Mouse (Mus musculus) liver, embryonic 11.5 days (tissue): ENCODE measurements around the gene Slc22a8. TPM values are rescaled to one million over a fixed set of nuclear protein-coding genes. Genes with fewer than 3 reads are reported as not detected.

ENCODE experiments used
- ATAC-seq: fragments of 200-750 bp; cut with Nextera tagmentation; replicated peaks from 2 replicates; pipeline ENCODE4 v1.8.0; 2017; ENCODE audit warnings: moderate number of reproducible peaks, mild to moderate bottlenecking, moderate TSS enrichment, moderate library complexity; ENCODE audit not compliant: low FRiP score
- DNase-seq: peaks from one replicate; pipeline ENCODE4 v3.0.0-alpha.2; 2017; ENCODE audit warnings: low spot score
- H3K27ac ChIP-seq: fragments of 300-500 bp; sonication (generic); 2 replicates; pipeline ENCODE4 v1.5.1; 2014; ENCODE audit warnings: mild to moderate bottlenecking, low read depth, low read length, control low read depth
- H3K27me3 ChIP-seq: fragments of 300-500 bp; sonication (generic); replicated peaks from 2 replicates; pipeline ENCODE4 v1.6.1; 2014; ENCODE audit warnings: low read length, mixed read lengths; ENCODE audit not compliant: control insufficient read depth, insufficient read depth
- H3K36me3 ChIP-seq: fragments of 300-500 bp; sonication (generic); 2 replicates; pipeline ENCODE4 v1.6.1; 2014; ENCODE audit warnings: mild to moderate bottlenecking, low read length, moderate library complexity, mixed read lengths; ENCODE audit not compliant: control insufficient read depth, insufficient read depth
- H3K4me1 ChIP-seq: fragments of 300-500 bp; sonication (generic); replicated peaks from 2 replicates; pipeline ENCODE4 v1.6.1; 2014; ENCODE audit warnings: low read length, mixed read lengths; ENCODE audit not compliant: control insufficient read depth, insufficient read depth
- H3K4me2 ChIP-seq: fragments of 300-500 bp; sonication (generic); 2 replicates; pipeline ENCODE4 v1.6.1; 2014; ENCODE audit warnings: mild to moderate bottlenecking, control low read depth, moderate library complexity
- H3K4me3 ChIP-seq: fragments of 300-500 bp; sonication (generic); 2 replicates; pipeline ENCODE4 v1.5.1; 2014; ENCODE audit warnings: low read depth, low read length, control low read depth
- H3K9ac ChIP-seq: fragments of 300-500 bp; sonication (generic); 2 replicates; pipeline ENCODE4 v1.6.1; 2014; ENCODE audit warnings: low read depth, low read length, control low read depth
- H3K9me3 ChIP-seq: fragments of 300-500 bp; sonication (generic); 2 replicates; pipeline ENCODE4 v1.6.1; 2016; ENCODE audit warnings: low read length, inconsistent platforms, mixed read lengths; ENCODE audit not compliant: control insufficient read depth
- WGBS: fragments of 180-500 bp; shearing (Covaris S2); extraction: QIAGEN DNeasy Blood & Tissue Kit; methylation state at CpG from one replicate; pipeline ENCODE4 v1.1.7; 2014; 5-methylcytosine and 5-hydroxymethylcytosine counted together
- polyA plus RNA-seq: library from polyadenylated mRNA; unstranded; fragments of >200 nt; fragmentation: Nextera tagmentation; extraction: Ambion mirVana; gene quantifications from 2 replicates; pipeline ENCODE4 v1.2.1, GENCODE M21; 2014

The Slc22a8 gene
- polyA plus RNA-seq, 1 experiment from 2014 or later: 2.0 TPM

DNA sequence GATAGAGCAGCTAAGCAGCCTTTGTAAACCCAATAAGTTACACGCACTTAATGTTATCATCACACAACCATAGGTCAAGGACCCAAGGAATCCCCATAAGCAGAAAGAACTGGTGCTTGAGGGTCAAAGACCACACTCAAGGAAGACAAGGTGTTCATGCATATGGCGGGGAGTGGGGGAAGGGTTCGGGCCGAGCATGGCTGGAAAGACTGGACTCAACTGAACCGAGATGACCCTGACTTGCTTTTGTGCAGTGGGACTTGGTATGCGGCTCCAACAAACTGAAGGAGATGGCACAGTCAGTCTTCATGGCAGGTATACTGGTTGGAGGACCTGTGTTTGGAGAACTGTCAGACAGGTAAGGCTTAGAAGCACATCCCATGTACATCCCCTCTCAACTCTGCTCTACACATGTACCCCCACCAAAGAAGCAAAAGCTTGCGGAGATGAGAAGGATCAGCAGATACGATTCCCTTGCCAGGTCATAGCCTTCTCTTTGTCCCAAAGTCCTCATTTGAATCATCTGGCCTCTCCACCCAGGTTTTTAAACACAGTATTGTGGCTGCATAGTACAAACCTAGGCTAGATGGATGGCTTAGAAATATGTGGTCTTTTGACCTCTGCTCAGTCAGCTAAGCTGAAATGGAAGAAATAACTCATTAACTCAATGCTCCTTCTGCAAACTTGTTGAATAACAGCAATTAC is 13.6 kb downstream of the Slc22a8 start:
- WGBS: 94% methylated on average over 8 of the region's 8 CpGs
- Histone ChIP-seq H3K36me3 (no peaks in the 10 kb centered on the region), H3K4me3 (no peak overlapping the region), H3K27me3 (no peaks in the 10 kb centered on the region; the same call in 1 of the 2 replicates), H3K9ac (no peak overlapping the region), H3K9me3 (no peaks in the 10 kb centered on the region), H3K4me2 (no peak overlapping the region), H3K27ac (no peak overlapping the region), H3K4me1 (peaks cover 15% of the 10 kb centered on the region)
- DNase-seq (no peak), ATAC-seq (no peak)

DNA sequence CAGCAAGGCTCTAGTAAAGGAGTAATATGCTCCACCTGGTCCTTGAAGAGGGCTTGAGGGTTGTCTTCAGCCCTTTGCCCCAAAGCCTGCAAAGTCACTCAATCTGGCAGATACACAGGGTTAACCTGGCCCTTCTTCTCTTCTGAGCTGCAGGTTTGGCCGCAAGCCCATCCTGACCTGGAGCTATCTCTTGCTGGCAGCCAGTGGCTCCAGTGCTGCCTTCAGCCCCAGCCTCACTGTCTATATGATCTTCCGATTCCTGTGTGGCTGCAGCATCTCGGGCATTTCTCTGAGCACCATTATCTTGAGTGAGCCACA is 14.1 kb downstream of the Slc22a8 start:
- Histone ChIP-seq H3K4me2 (no peak overlapping the region), H3K27me3 (no peaks in the 10 kb centered on the region; the same call in 1 of the 2 replicates), H3K4me1 (peaks cover 15% of the 10 kb centered on the region), H3K36me3 (no peaks in the 10 kb centered on the region), H3K9me3 (no peaks in the 10 kb centered on the region), H3K9ac (no peak overlapping the region), H3K4me3 (no peak overlapping the region), H3K27ac (no peak overlapping the region)
- no peak for DNase-seq
- 55% methylated on average over 3 of the region's 3 CpGs for WGBS
- 0 out of 2 replicates have a peak, but pooled peaks have one; percentile 15 for ATAC-seq

DNA sequence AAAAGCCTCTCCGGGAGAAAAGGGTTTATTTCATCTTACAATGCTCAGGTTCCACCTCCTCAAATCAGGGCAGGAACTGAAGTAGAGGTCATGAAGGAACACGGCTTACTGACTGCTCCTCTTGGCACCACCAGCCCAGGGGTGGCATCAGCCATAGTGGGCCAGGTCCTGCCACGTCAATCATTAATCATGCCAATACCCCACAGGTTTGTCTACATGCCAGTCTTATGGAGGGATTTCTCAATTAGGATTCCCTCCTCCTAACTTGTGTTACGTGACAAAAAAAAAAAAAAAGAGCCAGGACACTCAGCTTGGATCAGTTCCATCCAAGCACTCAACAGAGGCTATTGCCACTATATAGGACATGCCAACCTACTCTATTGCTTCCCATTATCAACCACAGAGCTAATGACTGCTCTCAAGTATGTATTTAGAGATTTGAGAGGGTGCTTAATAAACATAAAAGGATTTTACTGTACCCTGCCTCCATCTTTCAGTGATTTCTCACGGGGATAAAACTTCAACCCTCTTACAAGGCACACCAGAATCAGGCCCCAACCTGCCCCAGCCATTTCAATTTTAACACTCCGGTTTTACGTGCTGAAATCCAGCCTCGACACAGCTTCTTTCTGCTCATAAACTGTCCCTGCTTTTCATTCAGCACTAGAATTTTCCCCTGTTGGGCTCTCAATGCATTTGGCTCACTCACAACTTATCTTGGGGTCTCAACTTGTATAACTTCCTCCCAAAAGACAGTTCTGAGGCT is 20.5 kb downstream of the Slc22a8 start:
- DNase-seq (no peak), ATAC-seq (no peak)
- Histone ChIP-seq H3K9me3 (no peaks in the 10 kb centered on the region), H3K27me3 (no peaks in the 10 kb centered on the region), H3K4me3 (no peak overlapping the region), H3K4me1 (no peaks in the 10 kb centered on the region), H3K36me3 (no peaks in the 10 kb centered on the region), H3K9ac (no peak overlapping the region), H3K27ac (no peak overlapping the region), H3K4me2 (no peak overlapping the region)
- 80% methylated on average over 8 of the region's 8 CpGs for WGBS

DNA sequence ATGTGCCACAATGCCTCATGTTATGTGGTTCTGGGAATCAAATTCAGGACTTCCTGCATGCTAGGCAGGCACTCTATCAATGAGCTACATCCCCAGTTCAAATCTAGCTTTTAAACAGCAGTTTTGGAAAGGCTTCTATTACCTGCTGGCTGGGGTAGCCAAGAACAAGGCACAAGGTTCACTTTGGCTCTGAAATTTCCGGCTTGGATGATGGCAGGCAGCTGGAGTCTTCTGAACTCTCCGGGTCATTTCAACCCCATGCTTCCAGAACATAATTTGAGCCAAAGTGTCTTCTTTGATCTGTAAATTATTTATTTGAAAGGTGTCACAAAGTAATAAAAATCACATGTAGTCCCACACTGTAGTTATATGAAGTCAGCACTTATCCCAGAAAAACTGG is 22.1 kb downstream of the Slc22a8 start:
- Histone ChIP-seq H3K27me3 (no peaks in the 10 kb centered on the region), H3K4me2 (no peak overlapping the region), H3K4me1 (no peaks in the 10 kb centered on the region), H3K27ac (no peak overlapping the region), H3K4me3 (no peak overlapping the region), H3K9ac (no peak overlapping the region), H3K9me3 (no peaks in the 10 kb centered on the region), H3K36me3 (no peaks in the 10 kb centered on the region)
- WGBS: 82% methylated on average over 2 of the region's 2 CpGs
- DNase-seq (no peak), ATAC-seq (no peak)

DNA sequence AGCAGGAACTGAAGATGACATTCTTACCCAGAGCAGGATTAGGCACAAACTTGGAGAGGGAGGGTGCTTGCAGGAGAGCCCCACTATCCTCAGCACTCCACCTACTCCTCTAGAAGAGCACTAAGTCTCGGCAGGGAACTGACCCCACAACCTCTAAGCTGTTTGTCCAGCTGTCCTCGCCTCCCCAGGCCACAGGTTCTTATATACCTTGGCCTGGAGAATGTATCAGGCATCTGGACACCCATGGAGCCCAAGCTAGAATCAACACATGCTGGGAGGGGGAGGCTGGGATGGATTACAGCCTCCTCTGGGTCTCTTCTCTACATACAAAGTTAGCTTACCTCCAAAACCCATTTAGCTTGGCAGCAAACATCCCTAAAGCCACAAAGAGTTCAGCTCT is 23.3 kb downstream of the Slc22a8 start:
- no peaks in the 10 kb centered on the region for H3K27me3 ChIP-seq

DNA sequence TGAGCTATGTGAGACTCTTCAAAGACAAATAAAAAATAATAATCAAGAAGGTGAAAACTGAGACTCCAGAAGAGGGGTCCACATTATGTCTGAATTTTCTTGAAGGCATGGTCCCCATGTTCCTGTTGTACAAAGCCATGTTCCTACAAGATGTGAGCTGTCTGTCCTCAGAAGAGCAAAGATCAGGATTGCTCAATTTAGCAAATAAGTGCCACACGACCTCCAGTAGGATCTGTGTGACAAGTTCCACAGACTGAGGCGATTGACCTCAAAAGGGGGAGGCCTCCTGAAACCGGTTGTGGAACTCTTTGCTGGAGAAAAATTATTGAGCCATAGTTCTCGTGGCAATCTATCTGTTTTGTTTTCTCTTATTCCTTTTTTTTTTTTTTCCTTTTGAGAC is 25.3 kb downstream of the Slc22a8 start:
- DNase-seq: no peak
- Histone ChIP-seq H3K36me3 (no peaks in the 10 kb centered on the region), H3K27ac (no peak overlapping the region), H3K9me3 (no peaks in the 10 kb centered on the region), H3K4me1 (no peaks in the 10 kb centered on the region), H3K9ac (no peak overlapping the region), H3K4me3 (no peak overlapping the region), H3K27me3 (no peaks in the 10 kb centered on the region), H3K4me2 (no peak overlapping the region)
- 48% methylated on average over 4 of the region's 4 CpGs for WGBS
- no peak for ATAC-seq

More for the DNA sequence above, 23.3 kb downstream of the Slc22a8 start:
- H3K9ac ChIP-seq: no peak overlapping the region
- H3K4me2 ChIP-seq: no peak overlapping the region
- ATAC-seq: no peak
- H3K27ac ChIP-seq: no peak overlapping the region
- WGBS: 31% methylated on average over 2 of the region's 2 CpGs
- H3K4me3 ChIP-seq: no peak overlapping the region
- H3K9me3 ChIP-seq: no peaks in the 10 kb centered on the region
- H3K4me1 ChIP-seq: no peaks in the 10 kb centered on the region
- DNase-seq: no peak
- H3K36me3 ChIP-seq: no peaks in the 10 kb centered on the region

DNA sequence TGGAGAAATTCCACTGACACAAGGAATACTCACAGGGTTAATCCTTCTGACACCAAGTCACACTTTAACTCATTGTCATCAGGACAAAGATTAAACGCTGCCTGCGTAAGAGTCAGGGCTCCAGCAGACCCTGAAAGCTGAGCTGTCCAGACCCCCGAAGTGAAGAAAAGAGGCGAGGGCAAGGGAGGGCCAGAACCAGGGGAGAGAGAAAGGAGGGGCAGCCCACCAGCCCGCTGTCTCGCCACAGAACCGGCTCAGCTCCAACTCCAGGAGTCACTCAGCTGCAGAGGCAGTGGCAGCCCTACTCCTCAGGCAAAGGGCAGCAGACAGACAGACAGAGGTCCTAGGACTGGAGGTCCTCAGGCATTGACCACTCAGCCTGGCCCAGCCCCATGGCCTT is 26.9 kb downstream of the Slc22a8 start, which contains the start of gene Slc22a6:
Gene Slc22a6, plus strand, starts transcription at position 136 of the 400 bp plus-strand sequence.
- no peak within 1 kb of the TSS for H3K9ac ChIP-seq
- no peaks in the 10 kb centered on the region for H3K36me3 ChIP-seq
- no peaks in the 10 kb centered on the region for H3K4me1 ChIP-seq
- DNase-seq (no peak), ATAC-seq (no peak)
- no peaks in the 10 kb centered on the region for H3K9me3 ChIP-seq
- H3K4me2 ChIP-seq: no peak within 1 kb of the TSS
- WGBS: 51% methylated on average over 7 of the region's 7 CpGs
- H3K4me3 ChIP-seq: no peak within 1 kb of the TSS
- no peaks in the 10 kb centered on the region for H3K27me3 ChIP-seq
- H3K27ac ChIP-seq: no peak within 1 kb of the TSS

DNA sequence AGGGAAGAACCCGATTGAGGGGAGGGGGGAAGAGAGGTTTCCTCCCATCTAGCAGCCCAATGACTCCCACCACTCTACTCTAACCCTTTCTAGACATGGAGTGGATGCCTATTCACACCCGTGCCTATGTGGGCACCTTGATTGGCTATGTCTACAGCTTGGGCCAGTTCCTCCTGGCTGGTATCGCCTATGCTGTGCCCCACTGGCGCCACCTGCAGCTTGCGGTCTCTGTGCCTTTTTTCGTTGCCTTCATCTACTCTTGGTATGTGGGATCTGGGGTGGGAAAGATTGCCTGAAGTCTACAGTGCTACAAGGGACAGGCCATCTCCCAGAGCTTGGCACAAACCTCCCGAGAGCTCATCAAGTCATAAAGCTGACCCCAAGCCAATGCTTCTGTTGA is 30.0 kb downstream of the Slc22a8 start:
- Histone ChIP-seq H3K9me3 (no peaks in the 10 kb centered on the region), H3K9ac (no peak overlapping the region), H3K36me3 (no peaks in the 10 kb centered on the region), H3K4me3 (no peak overlapping the region), H3K4me1 (no peaks in the 10 kb centered on the region), H3K27me3 (no peaks in the 10 kb centered on the region), H3K4me2 (no peak overlapping the region), H3K27ac (no peak overlapping the region)
- ATAC-seq: no peak
- no peak for DNase-seq
- WGBS: 85% methylated on average over 7 of the region's 7 CpGs

DNA sequence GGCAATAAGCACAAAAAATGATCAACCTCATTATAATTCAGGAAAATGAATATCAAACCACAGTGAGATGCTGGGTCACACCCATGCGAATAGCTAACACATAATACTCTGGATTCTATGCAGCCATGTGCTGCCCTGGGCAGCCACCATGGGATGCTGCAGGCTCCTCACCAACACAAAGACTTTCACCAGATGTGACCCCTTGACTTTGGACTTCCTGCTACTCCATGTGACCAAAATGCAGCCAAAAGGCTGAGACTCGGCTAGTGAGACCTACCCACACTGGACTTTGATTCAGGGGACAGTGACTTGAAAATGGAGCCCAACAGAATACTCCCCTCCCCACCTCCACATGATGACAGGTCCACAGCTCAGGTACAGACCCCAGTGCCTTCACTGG is 39.2 kb downstream of the Slc22a8 start:
- no peak overlapping the region for H3K4me3 ChIP-seq
- no peaks in the 10 kb centered on the region for H3K4me1 ChIP-seq
- no peak overlapping the region for H3K9ac ChIP-seq
- 74% methylated on average over 2 of the region's 2 CpGs for WGBS
- H3K36me3 ChIP-seq: no peaks in the 10 kb centered on the region
- no peak for DNase-seq
- ATAC-seq: no peak
- no peaks in the 10 kb centered on the region for H3K27me3 ChIP-seq
- H3K9me3 ChIP-seq: no peaks in the 10 kb centered on the region
- no peak overlapping the region for H3K4me2 ChIP-seq
- no peak overlapping the region for H3K27ac ChIP-seq
